Mouse (Mus musculus) kidney, postnatal 0 days (tissue): ENCODE measurements around the gene Pi4k2b. TPM values are rescaled to one million over a fixed set of nuclear protein-coding genes. Genes with fewer than 3 reads are reported as not detected.
A peak's percentile ranks its signal among the peaks of the same experiment; 100 is the strongest.

Source experiments
- ATAC-seq: fragments of 200-750 bp; cut with Nextera tagmentation; replicated peaks from 2 replicates; pipeline ENCODE4 v1.8.0; 2017; ENCODE audit warnings: low read depth, moderate number of reproducible peaks, moderate TSS enrichment, moderate library complexity; ENCODE audit not compliant: low FRiP score
- DNase-seq: peaks from one replicate; pipeline ENCODE4 v3.0.0-alpha.2; 2016; ENCODE audit warnings: low spot score
- H3K27ac ChIP-seq: fragments of 300-500 bp; sonication (generic); 2 replicates; pipeline ENCODE4 v1.5.1; 2014; ENCODE audit warnings: mild to moderate bottlenecking
- H3K27me3 ChIP-seq: fragments of 300-500 bp; sonication (generic); 2 replicates; pipeline ENCODE4 v1.6.1; 2014; ENCODE audit warnings: low read length, mixed read lengths; ENCODE audit not compliant: insufficient read depth
- H3K36me3 ChIP-seq: fragments of 300-500 bp; sonication (generic); 2 replicates; pipeline ENCODE4 v1.6.1; 2014; ENCODE audit warnings: low read length, mixed read lengths; ENCODE audit not compliant: insufficient read depth
- H3K4me1 ChIP-seq: fragments of 300-500 bp; sonication (generic); replicated peaks from 2 replicates; pipeline ENCODE4 v1.6.1; 2014; ENCODE audit warnings: antibody characterized with exemption, low read length, mixed read lengths; ENCODE audit not compliant: insufficient read depth
- H3K4me2 ChIP-seq: fragments of 300-500 bp; sonication (generic); 2 replicates; pipeline ENCODE4 v1.6.1; 2014; ENCODE audit warnings: mild to moderate bottlenecking, low read length, moderate library complexity, mixed read lengths
- H3K4me3 ChIP-seq: fragments of 300-500 bp; sonication (generic); replicated peaks from 2 replicates; pipeline ENCODE4 v1.5.1; 2014; ENCODE audit warnings: low read depth, low read length
- H3K9ac ChIP-seq: fragments of 300-500 bp; sonication (generic); 2 replicates; pipeline ENCODE4 v1.6.1; 2014; ENCODE audit warnings: low read depth, low read length
- H3K9me3 ChIP-seq: fragments of 300-500 bp; sonication (generic); replicated peaks from 2 replicates; pipeline ENCODE4 v1.6.1; 2016; ENCODE audit warnings: low read length, inconsistent platforms, mixed read lengths
- CTCF ChIP-seq: IDR thresholded peaks from 2 replicates; pipeline ENCODE4 v1.5.1; 2016; ENCODE audit warnings: antibody characterized with exemption, low read depth, mild to moderate bottlenecking, moderate library complexity
- WGBS: fragments of 180-500 bp; shearing (Covaris S2); extraction: QIAGEN DNeasy Blood & Tissue Kit; methylation state at CpG from one replicate; pipeline ENCODE4 v1.1.7; 2014; 5-methylcytosine and 5-hydroxymethylcytosine counted together
- polyA plus RNA-seq: library from polyadenylated mRNA; unstranded; fragments of >200 nt; fragmentation: Nextera tagmentation; extraction: Ambion mirVana; gene quantifications from 2 replicates; pipeline ENCODE4 v1.2.1, GENCODE M21; 2015

Pi4k2b gene
- polyA plus RNA-seq, 1 experiment from 2014 or later, result 19.8 TPM

DNA sequence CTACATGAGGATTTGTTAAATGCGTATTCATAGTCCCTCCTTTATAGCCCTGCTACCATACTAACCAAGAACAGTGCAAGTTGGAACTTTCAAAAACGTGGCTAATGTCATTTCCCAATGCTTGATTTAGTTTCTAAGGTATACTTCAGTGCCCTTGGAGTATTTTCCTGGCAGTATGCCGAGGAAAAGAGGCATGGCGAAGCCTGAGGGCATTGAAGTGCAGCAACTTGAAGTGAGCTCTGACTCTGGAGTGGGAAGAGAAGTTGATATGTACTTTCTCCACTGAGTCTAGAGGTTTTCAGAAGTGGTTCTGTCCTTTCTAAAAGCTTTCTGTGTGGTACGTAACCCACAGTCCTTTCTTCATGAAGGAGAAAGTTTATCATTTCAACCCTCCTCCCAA is 7.4 kb downstream of the Pi4k2b start:
- 59% methylated on average over 5 of the region's 5 CpGs for WGBS
- no peaks in the 10 kb centered on the region for H3K36me3 ChIP-seq
- ATAC-seq, result peak; percentile 65
- H3K27me3 ChIP-seq, result no peaks in the 10 kb centered on the region
- peak; percentile 51 for DNase-seq
- no peaks in the 10 kb centered on the region for H3K9me3 ChIP-seq
- H3K4me2 ChIP-seq, result no peak overlapping the region
- H3K9ac ChIP-seq, result no peak overlapping the region
- no peak for TF ChIP-seq CTCF
- no peak overlapping the region for H3K27ac ChIP-seq
- H3K4me3 ChIP-seq, result no peak overlapping the region
- 0 out of 2 replicates have a peak, but pooled peaks cover 7% of the 10 kb centered on the region for H3K4me1 ChIP-seq

DNA sequence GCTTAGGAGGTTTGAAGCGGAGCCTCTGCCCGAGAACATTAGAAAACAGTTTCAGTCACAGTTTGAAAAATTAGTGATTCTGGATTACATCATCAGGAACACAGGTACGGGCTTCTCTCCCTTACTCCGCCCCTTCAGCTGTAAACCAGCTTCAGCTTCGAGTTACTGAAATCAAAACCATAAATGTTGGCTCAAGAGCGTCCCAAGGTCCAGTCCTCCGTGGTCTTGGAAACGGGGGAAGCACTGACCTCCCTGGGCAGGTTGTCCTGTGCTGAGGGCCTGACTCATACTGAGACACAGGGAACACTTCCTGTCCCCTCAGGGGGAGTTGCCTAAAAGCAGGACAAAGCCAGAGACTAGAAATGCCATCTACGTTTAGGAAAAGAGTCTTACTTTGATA is 11.8 kb downstream of the Pi4k2b start:
- Histone ChIP-seq H3K4me2 (no peak overlapping the region), H3K27me3 (no peaks in the 10 kb centered on the region), H3K27ac (no peak overlapping the region), H3K9ac (no peak overlapping the region), H3K36me3 (no peaks in the 10 kb centered on the region), H3K9me3 (no peaks in the 10 kb centered on the region), H3K4me1 (0 out of 2 replicates have a peak, but pooled peaks cover 1% of the 10 kb centered on the region), H3K4me3 (no peak overlapping the region)
- DNase-seq (no peak), ATAC-seq (no peak)
- 65% methylated on average over 9 of the region's 9 CpGs for WGBS
- TF ChIP-seq CTCF, result no peak

- DNase-seq (no peak), ATAC-seq (no peak)
- H3K9me3 ChIP-seq, result no peaks in the 10 kb centered on the region
- H3K27ac ChIP-seq, result no peak overlapping the region
- no peak overlapping the region for H3K4me2 ChIP-seq
- TF ChIP-seq CTCF, result no peak
- no peaks in the 10 kb centered on the region for H3K27me3 ChIP-seq
- no peak overlapping the region for H3K4me3 ChIP-seq
- no peaks in the 10 kb centered on the region for H3K36me3 ChIP-seq
- H3K9ac ChIP-seq, result no peak overlapping the region
- H3K4me1 ChIP-seq, result no peaks in the 10 kb centered on the region
Observed at GRCm38 (mm10) chr5:52754196-52754595, 12.8 kb downstream of the Pi4k2b start.

DNA sequence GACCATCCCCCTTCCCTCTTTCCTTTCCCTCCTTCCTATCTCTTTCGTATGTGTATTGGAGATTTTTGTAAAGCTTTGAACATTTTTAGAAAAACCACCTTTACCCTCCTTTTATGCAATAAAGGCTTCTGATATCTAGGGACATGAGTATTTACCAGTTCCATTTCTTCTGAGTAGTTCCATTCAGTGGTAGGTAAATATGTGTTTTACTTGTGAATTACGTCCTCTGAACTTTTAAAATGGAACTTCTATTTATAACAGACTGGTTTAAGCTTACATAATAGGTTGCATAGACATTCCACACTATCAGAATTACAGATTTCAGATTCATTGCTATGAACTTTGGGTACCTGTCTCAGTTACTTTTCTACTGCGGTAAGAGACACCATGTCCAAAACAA is 14.0 kb downstream of the Pi4k2b start:
- Histone ChIP-seq H3K4me2 (no peak overlapping the region), H3K9me3 (no peaks in the 10 kb centered on the region), H3K4me3 (no peak overlapping the region), H3K27me3 (no peaks in the 10 kb centered on the region), H3K36me3 (no peaks in the 10 kb centered on the region), H3K27ac (no peak overlapping the region), H3K4me1 (no peaks in the 10 kb centered on the region), H3K9ac (no peak overlapping the region)
- DNase-seq (no peak), ATAC-seq (no peak)
- no peak for TF ChIP-seq CTCF
- 97% methylated on average over 3 of the region's 3 CpGs for WGBS

GRCm38 (mm10) chr5:52755989-52756388 is 14.6 kb downstream of the Pi4k2b start:
- WGBS, result 89% methylated on average over 6 of the region's 6 CpGs
- Histone ChIP-seq H3K9me3 (no peaks in the 10 kb centered on the region), H3K36me3 (peaks cover 3% of the 10 kb centered on the region; the same call in 1 of the 2 replicates), H3K9ac (no peak overlapping the region), H3K27me3 (no peaks in the 10 kb centered on the region), H3K4me2 (no peak overlapping the region), H3K4me1 (no peaks in the 10 kb centered on the region), H3K27ac (no peak overlapping the region), H3K4me3 (no peak overlapping the region)
- DNase-seq (no peak), ATAC-seq (no peak)
- TF ChIP-seq CTCF, result no peak

GRCm38 (mm10) chr5:52762586-52762985 is 21.2 kb downstream of the Pi4k2b start:
- no peak for DNase-seq
- no peak for ATAC-seq
- H3K4me3 ChIP-seq, result no peak overlapping the region

GRCm38 (mm10) chr5:52774267-52774666 is 32.9 kb downstream of the Pi4k2b start:
- Histone ChIP-seq H3K36me3 (no peaks in the 10 kb centered on the region), H3K27me3 (no peaks in the 10 kb centered on the region), H3K4me1 (no peaks in the 10 kb centered on the region), H3K27ac (no peak overlapping the region), H3K4me2 (no peak overlapping the region), H3K9me3 (no peaks in the 10 kb centered on the region), H3K4me3 (no peak overlapping the region), H3K9ac (no peak overlapping the region)
- no peak for TF ChIP-seq CTCF
- DNase-seq, result no peak
- WGBS, result 87% methylated on average over 5 of the region's 5 CpGs
- no peak for ATAC-seq

More at GRCm38 (mm10) chr5:52762586-52762985, 21.2 kb downstream of the Pi4k2b start:
- Histone ChIP-seq H3K4me1 (no peaks in the 10 kb centered on the region), H3K4me2 (no peak overlapping the region), H3K36me3 (peaks cover 12% of the 10 kb centered on the region; the same call in 1 of the 2 replicates), H3K27me3 (no peaks in the 10 kb centered on the region), H3K27ac (no peak overlapping the region), H3K9me3 (no peaks in the 10 kb centered on the region), H3K9ac (no peak overlapping the region)
- 86% methylated on average over 7 of the region's 7 CpGs for WGBS
- no peak for TF ChIP-seq CTCF
